Mouse (Mus musculus) cortical plate, adult 2 months (tissue): ENCODE measurements around the gene Rhbg.
A peak's percentile ranks its signal among the peaks of the same experiment; 100 is the strongest.

Experiments used
- CTCF ChIP-seq: fragments of 200-500 bp; IDR thresholded peaks from 2 replicates; pipeline ENCODE4 v1.5.1; 2011; ENCODE audit warnings: mild to moderate bottlenecking, control low read depth, low read length; ENCODE audit not compliant: insufficient read depth; ENCODE audit errors: extremely low read depth
- POLR2A ChIP-seq: fragments of 200-500 bp; IDR thresholded peaks from 2 replicates; pipeline ENCODE4 v1.6.1; 2011; ENCODE audit warnings: mild to moderate bottlenecking, low read length, control low read depth; ENCODE audit not compliant: insufficient read depth; ENCODE audit errors: extremely low read depth

DNA sequence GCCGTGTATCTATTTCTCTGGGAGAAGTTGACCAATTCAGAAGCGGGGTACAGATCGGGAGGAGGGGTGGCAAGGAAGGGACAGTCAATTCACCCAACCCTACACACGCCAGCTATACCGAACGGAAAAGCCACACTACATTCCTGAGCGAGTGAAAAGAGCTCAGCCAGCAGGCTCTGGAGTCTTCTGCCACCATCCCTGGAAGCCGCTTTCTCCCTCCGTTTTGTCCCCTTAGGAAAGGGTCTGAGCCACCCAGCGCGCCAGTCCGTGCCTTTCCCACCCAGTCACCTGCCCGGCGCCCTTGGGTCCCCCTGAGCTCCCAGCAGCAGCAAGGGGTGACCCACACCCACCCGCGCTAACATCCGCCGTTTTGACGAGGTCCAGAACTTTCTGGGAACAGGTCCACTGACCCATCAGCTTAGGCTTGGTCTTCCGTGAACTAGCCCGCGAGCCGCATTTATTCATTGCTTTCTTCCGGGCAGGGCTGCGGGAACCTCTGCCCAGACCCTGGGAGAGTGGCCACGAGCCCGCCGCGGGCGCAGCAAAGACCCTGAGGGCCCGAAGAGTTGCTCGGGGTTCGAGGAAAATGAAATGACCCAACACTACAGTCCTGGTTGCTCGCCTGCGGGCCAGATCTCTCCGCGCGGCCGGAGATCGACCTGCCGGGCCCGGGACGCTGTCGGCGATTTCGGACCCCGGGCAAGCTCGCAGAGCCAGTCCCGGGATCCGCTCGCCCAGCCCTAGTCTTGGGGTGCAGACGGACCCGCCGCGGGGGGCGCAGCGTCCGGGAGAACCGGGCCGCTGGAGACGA, 54.1 kb downstream of the Rhbg start:
- TF ChIP-seq CTCF = no peak
- TF ChIP-seq POLR2A = 0 out of 2 replicates have a peak, but pooled peaks have one; percentile 24
